Mouse (Mus musculus): ENCODE data around the gene Rasa4.

GRCm38 (mm10) chr5:136061567-136061966, 22.1 kb upstream of the Rasa4 start:
- no peak for TF ChIP-seq POLR2A (IDR thresholded peaks at IDR 0.05; ENCODE audit: borderline replicate concordance, extremely low read depth, low read depth, low read length)
- TF ChIP-seq CTCF (IDR thresholded peaks at IDR 0.05; ENCODE audit: insufficient read depth, low read length) = peak; percentile 81

All from lung, adult 2 months (tissue).